Mouse (Mus musculus) adipocyte (in vitro differentiated cells): ENCODE results near the gene Rragc.
"Not testable (repeated sequence)": the region's sequence is repeated elsewhere in the genome, so short reads cannot be mapped to it uniquely, and the experiment has no call there.

ENCODE experiments used
- DNase-seq: peaks from one replicate; pipeline ENCODE4 v3.0.0-alpha.2; 2016; ENCODE audit warnings: low spot score

The Rragc gene

DNA sequence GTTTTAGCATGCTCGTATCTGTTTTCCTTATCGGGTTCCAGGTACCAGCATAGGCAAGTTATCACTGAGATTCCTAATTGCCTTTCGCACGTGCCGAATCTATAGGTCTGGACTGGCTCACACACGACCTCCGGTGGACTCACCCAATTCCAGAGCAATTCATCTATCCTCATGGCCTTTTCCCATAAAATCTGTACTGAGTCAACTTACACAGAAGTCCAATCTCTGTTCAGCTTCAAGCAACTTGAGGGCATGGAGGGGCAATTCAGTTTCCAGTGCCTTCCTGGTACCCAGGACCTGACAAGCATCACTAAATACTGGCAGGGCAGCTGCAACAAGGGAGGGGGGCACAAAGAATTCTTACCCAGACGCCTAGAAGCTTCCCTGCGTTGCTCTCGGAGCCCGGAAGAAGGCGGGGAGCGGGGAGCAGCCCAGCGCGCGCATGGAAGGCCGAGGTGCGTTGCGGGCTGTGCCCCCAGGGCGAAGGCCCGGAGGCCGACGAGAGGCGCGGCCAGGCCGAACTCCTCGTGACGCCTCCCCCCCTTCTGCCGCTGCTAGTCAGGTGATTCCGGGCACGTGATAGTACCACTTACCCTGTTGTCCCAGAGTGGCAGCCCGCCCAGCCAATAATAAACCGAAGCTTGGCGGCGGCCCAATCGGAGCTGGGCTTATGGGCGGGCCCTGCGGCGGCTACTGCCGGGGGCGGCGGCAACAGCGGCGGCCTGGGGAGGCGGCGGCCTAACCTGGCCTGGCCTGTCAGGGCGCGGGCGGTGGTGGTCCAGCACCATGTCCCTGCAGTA lies at the start of gene Rragc:
Gene Rragc (plus strand): TSS at position 699 of the 800 bp plus-strand sequence.
- DNase-seq: peak; percentile 98

DNA sequence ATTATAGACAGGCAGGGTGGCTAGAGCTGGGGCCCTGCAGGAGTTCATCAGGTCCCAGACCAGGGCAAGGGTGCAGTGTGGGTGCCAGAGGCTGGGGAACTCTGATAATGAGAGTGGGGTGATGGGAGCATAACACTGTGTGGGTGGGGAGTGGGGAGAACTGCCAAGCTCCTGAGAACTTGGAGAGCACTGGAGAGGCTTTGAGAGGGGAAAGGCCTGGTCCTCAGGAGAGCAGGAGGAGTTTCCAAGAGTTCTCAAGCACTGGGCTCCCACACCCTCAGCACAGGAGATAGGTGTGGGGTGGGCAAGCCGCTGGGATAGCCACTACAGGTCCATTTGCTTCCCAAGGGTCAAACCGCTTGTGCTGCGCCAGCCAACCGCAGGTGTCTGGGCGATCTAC lies 23.5 kb upstream of the Rragc start:
- DNase-seq: peak; percentile 43

DNA sequence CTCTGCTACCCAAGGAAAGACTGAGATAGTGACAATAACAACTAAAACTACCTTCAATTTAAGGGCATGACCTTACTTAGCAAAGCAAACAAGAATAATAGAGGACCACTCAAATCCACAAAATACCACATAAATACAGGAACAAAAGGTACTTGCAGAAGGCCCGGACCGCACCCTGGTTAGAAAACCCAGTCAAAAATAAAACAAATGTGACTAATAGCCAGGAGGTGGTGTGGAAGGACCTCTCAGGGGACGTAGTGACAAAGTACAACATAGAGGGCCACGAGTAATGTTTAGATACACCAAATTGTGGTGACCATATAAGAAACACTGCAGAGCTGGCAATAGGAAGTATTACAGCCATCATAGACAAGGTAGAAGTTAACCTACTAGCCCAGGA lies 23.0 kb upstream of the Rragc start:
- no peak for DNase-seq

DNA sequence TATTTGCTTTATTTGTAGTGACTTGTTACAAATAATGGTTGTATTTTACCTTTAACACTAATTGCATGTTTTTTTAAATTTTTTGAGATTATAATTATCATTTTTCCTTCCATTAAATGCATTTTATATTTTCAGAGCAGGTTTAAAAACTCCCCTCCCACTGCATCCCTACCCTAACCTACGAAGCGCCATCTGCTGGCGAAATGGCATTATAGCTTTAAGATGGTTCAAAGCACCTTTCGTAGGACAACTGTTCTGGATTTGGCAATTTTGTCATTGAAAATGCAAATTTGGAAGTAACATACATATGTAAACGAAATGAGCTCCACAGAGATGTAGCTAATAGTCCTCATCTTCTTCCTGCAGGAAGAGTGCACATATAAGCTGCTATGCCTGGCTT lies 18.6 kb upstream of the Rragc start:
- peak; percentile 70 for DNase-seq

DNA sequence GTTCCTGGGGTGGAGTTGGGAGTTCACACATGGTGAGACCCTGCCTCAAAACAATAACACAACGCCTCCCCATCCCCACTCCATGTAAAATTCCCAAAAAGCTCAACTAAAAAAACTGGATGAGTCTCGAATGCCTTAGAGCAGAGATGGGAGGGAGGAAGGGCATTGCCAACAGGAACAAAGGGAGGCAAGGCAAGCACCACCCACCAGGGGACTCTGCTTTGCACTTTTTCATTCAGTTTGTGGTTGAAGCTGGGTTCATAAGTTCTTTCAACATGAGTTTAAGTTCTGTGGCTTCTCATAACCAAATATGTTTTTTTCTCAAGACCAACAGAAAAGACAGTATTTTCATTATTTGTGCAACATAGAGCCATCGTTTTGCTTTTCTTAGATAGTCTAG lies 13.8 kb upstream of the Rragc start:
- DNase-seq: no peak

DNA sequence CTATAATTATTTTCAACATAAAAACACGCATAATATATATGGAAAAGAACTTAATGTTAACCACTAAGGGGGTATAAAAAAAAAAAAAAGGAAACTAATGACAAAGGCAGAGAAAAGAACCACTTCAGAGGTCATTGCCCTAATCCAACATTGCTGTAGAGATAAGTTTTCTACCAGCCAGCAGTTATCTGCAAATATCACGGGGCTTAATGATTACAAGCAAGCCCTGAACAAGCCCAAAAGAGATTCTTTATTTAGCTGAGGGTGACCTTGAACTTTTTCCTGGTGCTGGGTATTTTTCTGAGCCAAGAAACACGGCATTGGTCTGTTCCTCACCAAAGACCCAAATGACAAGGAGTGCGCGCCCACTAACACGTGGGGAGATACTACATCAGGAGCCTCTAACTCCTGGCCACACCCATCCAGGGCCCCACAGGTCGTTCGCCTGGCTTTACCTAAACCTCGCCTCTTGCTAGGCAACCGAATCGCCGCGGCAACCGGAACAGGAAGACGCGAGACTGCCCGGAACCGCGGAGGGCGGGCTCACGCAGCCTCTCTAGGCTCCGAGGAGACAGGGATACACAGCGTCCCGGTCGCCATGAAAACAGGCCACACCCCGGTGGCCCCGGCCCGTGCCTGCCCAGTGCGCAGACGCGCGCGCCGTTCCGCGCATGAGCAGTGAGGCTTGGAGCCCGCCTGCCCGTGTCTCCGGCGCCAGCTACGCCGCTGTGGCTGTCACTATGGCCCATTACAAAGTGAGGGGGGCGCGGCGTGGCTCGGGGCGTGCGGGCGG lies 12.7 kb upstream of the Rragc start, which contains the start of gene Mycbp:
Gene Mycbp (plus strand): TSS at position 500 of the 793 bp plus-strand sequence.
- peak; percentile 97 for DNase-seq

DNA sequence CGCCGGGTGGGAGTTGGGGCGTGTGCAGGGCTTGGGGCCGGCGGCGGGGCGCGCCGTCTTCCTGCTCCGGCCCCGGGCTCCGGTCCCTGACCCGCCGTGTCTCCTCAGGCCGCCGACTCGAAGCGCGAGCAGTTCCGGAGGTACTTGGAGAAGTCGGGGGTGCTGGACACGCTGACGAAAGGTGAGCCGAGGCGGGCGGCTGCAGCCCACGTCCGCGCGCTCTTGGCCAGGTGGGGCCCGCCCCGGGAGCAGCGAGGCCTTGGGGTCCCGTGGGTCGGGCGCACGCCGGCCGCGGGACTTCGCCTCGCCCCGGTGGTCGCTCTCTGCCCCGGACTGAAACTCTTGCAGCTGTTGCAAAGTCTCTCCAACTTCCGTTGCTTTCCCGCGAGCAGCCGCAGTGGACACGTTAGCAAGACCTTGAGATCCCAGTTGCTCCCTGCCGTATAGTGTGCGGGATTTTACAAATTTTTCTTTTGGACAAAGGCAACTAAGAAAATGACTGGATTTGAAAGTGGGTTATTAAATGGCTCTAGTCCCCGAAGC lies 12.0 kb upstream of the Rragc start:
- DNase-seq: peak; percentile 45

DNA sequence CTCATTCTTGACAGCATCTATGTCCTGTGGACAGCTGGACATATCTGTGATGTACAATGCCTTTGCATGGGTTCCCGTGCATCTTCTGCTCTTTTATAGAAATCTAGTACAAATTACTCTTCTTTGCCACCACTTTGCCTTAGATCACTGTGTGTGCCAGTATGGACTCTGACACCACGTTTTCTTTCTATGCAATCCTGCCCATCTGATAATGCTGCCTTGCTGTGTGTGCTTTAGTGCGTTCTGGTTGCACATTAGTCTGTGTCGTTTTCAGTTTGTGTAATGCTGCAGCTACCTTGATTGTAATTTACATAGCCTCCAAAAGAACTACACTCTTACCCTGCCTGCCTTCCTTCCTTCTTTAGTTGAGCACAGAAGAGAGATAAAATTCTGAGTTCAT lies 5.7 kb upstream of the Rragc start:
- no peak for DNase-seq

DNA sequence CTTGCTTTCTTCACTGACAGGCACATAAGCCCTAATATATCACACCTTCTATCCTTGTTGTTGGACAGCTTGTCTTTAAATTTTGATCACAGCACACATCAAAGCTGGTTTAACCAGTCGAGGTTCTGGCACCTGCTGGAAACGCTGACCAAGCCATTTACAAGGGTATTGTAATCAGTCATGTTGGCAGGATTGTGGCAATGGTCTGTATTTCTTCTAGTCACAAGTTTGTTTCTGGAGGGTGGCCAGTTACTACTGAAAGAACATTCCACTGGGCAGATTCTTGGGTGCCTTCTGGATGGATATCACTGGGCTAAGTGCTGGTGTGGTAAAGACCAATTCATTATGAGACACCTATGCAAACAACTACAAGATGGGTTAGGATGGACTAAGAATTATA lies 4.8 kb upstream of the Rragc start:
- peak; percentile 74 for DNase-seq

DNA sequence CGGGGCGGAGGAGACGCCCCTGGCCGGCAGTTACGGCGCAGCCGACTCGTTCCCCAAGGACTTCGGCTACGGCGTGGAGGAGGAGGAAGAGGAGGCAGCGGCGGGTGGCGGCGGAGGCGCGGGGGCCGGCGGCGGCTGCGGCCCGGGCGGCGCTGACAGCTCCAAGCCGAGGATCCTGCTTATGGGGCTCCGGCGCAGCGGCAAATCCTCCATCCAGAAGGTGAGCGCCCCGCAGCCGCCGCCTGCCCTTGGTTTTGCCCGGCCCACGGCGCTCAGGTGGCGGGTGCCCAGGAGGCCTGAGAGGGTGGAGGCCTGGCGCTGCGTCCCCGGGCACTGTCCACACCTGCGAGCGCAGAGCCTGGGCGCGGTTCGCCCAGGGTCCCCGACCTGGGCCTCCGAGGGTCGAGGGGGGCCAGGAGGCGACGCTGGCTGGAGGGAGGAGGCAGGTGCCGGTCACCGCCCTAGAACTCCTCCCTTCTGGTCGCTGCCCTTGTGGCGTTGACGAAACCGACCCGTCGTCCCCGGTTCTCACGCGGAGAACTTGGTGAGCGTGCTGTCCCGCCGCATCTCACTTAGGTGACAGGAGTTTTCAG lies 398 bp downstream of the Rragc start, which contains the start of gene 4930535I16Rik:
Gene 4930535I16Rik (minus strand): TSS at position 475 of the 593 bp plus-strand sequence.
- DNase-seq: peak; percentile 42

DNA sequence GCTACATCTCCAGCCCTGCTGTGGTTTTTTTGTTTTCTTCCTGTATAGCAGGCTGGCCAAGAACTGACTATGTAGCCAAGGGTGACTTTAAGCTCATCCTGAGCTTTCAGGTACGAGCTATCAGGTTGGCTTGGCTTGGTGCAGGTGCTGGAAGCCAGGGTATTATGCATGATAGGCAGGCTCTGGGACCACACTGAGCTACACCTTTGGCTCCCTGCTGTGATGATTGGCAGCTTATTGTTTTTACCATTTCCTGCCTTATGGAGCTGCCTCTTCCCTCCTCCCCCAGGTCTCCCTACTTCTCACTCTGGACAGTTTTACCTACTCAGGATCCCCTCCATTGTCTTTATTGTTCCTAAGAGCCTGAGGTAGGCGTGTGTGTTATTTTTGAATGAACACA lies 1.6 kb downstream of the Rragc start:
- DNase-seq: no peak

DNA sequence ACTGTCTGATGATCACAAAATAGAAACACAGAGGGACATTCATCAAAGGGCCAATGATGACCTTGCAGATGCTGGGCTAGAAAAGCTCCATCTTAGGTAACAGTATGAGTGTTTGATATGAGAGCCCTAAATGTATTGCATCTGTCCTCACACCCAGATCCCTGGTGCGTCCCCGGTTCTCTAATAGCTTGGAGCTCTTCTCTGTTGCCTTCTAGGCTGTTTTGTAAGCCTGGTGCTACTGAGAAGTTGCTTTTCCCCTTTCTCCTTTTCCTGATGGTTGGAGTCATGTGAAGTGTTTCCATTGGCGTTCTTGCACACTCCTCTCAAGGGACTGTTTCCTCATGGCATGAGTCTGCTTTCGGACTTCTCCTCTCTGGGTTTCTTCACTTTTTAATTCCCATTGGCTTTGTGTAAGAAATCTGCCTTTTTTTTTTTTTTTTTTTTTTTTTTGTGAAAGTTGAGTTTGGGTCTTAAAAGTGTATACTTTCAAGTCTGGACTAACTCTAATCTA lies 3.9 kb downstream of the Rragc start:
- peak; percentile 84 for DNase-seq

DNA sequence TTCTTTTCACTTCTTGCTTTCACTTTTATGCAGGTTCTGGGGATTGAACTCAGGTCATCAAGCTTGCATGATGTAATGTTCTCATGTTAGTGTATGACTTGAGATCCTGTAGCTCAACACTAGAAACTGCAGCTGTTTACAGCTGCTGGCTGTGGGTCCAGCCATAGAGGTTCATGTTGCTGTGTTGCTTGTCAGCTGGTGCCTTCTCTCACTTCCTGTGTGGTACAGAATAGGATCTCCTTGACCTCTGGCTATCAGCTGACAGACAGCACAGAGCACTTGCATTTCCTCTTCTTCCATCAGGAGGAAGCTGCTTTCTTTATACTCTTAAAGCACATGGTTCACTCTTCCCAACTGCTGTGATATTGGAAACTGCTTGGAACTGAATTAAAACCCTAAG lies 10.7 kb downstream of the Rragc start:
- no peak for DNase-seq

DNA sequence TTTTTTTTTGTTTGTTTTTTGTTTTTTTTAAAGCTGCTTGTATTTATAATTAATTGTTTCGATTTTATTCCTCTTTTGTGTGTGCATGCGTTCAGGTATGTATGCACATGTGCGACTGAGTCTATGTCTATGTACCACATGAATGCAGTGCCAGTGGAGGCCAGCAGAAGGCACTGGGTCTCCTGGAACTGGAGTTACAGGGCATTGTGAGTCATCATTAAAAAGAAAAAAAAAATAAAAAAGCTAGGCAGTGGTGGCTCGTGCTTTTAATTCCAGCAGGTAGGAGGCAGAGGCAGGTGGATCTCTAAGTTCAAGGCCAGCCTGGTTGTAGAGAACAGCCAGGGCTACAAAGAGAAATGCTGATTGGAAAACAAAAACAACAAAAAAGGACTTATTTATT lies 12.7 kb downstream of the Rragc start:
- no peak for DNase-seq

DNA sequence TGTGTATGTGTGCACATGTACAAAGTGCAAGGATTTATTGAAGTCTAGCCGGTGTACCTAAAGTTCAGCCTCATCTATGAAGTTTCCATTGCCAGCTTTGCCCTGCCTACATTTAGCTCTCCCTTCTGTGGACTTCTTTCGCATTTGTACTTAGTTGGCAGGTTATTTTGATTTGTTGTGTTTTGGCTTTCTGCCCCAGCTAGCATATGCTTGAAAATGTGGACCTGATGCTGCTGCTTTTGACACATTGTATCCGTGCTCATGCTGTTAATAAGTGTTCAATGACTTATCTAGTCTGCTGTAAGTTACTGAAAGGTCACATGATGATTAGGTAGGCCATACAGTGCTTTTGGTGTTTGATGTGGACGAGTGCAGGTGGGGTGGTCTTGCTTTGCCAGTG lies 17.1 kb downstream of the Rragc start:
- peak; percentile 42 for DNase-seq

DNA sequence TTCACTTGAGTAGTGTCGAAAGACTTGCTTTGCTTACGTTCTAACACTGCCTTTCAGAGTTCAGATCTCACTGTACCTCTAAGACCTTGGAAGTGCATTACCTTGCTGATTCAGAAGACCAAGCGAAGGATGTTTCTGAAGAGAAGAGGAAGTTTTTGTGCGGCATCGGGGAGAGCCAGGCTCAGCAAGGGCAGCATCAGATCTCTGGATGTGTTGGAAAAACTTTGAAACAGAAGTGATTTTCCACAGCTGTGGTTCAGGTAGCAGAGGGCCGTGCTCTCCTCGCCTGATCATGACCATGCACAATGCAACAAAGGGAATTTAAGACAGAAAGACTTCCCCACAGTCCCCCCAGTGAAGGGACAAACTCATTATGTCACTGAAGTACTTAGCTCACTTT lies 18.8 kb downstream of the Rragc start:
- no peak for DNase-seq

DNA sequence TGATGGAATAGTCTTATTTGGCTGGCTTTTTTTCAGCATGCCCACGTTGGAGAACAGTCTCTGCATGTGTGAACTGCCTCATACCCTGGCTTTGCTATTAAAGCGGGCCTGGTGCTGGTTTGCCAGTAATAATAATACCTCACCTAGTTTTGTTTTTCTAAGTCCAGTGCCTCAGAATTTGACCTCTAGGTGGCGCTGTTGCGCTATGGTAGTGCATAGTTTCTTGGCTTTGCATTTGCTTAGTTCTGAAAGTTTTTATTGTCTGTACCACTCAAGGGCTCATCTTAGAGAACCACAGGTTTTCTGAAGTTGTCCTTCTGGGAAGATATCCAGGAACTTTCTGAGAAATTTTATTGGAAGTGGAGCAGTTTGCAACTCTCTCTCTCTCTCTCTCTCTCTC lies 22.6 kb downstream of the Rragc start:
- peak; percentile 81 for DNase-seq

DNA sequence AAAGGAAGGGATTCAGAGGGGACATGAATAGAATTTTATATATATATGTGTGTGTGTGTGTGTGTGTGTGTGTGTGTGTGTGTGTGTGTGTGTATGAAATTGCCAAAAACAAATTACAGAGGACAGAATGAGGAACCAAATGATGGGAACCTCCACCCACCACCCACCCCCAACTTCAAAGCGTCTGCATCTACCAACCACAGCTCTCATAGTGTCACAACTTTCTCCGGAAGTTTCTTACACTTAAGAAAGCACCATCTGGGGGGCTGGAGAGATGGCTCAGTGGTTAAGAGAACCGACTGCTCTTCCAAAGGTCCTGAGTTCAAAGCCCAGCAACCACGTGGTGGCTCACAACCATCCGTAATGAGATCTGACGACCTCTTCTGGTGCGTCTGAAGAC lies 23.6 kb downstream of the Rragc start:
- not testable (repeated sequence) for DNase-seq

DNA sequence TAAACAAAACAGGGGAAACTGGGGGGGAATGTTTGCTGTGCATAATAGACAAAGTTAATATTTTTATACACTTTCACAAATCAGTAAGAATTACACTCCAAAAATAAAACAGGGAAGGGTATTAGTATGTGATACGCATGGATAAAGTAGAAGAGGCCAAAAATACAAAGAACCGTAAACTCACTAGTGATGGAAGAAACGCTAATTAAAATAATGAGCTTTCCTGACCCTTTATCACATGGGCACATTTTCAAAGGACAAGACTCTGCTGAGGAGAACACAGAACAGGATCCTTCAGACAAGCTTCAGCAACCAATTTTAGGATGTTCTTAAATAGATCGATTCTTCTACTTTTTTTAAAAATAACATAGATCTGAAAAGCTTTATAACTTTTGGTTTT lies 29.5 kb downstream of the Rragc start:
- DNase-seq: no peak

DNA sequence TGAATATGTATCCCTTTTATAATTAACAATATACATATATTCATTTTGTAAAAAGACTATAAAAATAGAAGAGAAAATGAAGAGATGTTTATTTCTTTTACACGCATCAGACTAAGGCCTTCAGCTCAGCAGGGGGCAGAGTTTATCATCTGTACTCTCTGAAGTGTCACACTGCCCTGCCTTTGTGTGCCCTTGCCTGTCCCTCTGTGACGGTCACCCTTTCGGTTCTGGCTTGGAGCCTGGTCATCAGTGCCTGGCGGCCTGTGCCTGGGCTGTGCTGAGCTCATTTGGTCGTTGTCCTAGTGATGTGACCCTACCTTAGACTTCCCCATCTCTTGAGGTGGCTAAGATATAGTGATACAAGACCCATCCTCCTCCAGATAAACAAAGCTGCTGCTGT lies 29.9 kb downstream of the Rragc start:
- no peak for DNase-seq

DNA sequence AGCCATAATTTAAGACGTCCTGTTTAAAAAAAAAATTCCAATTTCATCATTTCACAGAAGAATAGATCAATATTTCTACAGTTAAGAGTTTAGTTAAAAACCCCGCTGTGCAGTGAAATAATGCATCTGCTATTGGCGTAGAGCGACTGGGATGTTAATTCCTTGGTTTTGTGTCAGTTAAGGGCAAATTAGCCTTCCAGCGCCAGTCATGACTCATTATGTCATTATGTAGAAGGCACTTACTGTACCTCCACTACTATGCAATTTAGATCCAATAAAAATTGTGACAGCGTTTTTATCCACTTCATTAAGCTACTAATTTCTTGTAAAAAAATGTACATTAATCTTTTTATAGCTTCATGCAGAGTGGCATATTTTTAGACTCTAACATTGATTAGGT lies 31.7 kb downstream of the Rragc start:
- DNase-seq: no peak

DNA sequence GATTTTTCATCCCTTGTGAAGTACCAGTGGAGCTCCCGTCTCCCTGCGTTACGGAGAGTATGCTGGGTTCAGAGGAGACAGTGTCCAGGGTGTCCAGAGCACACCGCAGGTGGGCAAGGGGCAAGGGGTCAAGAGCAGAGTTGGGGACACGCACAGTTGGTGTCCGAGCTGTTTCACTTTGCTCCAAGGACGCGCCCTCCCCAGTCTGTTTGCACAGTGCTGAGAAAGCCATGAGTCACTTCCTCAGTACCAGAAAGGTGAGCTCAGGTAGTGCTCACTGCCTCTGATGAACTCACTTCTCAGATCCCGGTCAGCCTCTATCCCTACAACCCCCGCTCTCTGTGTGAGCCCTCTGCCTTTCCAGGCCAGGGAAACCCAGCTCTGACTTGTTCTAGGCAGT lies 32.4 kb downstream of the Rragc start:
- DNase-seq: no peak
